In the genomic region with DNA sequence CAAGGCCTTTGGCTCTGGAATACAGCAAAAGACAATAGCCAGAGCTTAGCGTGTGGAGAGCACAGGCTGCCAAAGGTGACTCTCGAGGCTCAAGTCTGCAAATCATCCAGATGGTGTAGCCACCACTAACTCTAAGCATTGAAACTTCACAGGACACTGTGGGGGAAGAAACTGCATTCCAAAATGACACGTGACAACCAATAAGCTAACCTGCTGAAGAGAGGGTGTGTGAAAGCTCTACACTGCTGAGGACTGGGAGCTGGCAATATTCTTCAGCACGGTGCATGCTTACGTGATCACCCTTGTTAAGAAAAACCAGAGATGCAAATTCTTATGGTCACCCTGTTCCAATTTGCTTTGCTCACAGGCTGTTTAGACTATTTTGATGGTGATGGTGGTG, we compare ENCODE assay signal across 21 mouse cellular contexts. TPM values are rescaled to one million over a fixed set of nuclear protein-coding genes. Genes with fewer than 3 reads are reported as not detected.
"Had no signal": no experiment of that assay in that cellular context is flagged by ENCODE, and none has a peak within 500 bp of the region (broad histone marks: within the 10 kb centered on the region; RNA-seq: fewer than 3 reads in every experiment).

No protein-coding gene starts in this region.

- H3K9ac ChIP-seq: hindbrain, embryonic 15.5 days; liver, embryonic 14.5 days; midbrain, embryonic 13.5 days; neural tube, embryonic 13.5 days; stomach, embryonic 15.5 days had no signal

- H3K36me3 ChIP-seq: hindbrain, embryonic 15.5 days; midbrain, embryonic 10.5 days; midbrain, embryonic 13.5 days; neural tube, embryonic 13.5 days; stomach, embryonic 15.5 days had no signal

- H3K27me3 ChIP-seq: hindbrain, embryonic 15.5 days; megakaryocyte, embryonic 14.5 days; midbrain, embryonic 13.5 days; neural tube, embryonic 13.5 days; stomach, embryonic 15.5 days had no signal

- H3K27ac ChIP-seq: hindbrain, embryonic 15.5 days; left cerebral cortex, adult 2 months; liver, embryonic 14.5 days; midbrain, embryonic 10.5 days; midbrain, embryonic 13.5 days; neural tube, embryonic 13.5 days; stomach, embryonic 15.5 days had no signal

- H3K9me3 ChIP-seq: hindbrain, embryonic 15.5 days; midbrain, embryonic 10.5 days; midbrain, embryonic 13.5 days; neural tube, embryonic 13.5 days; stomach, embryonic 15.5 days had no signal

- H3K4me2 ChIP-seq: hindbrain, embryonic 15.5 days; midbrain, embryonic 13.5 days; neural tube, embryonic 13.5 days; stomach, embryonic 15.5 days had no signal

- ATAC-seq: inflammation-experienced regulatory T-cells, adult 6 months; midbrain, embryonic 13.5 days; midbrain, embryonic 16.5 days had no signal

- DNase-seq: kidney, adult 18-20 months; kidney, adult 9 months; kidney, postnatal 14 days; kidney, postnatal 4 days; retina, postnatal 1 day; right cerebral cortex, postnatal 25 days; spleen, adult 18-20 months; thymus, postnatal 25 days had no signal

- H3K4me1 ChIP-seq: hindbrain, embryonic 15.5 days; megakaryocyte, embryonic 14.5 days; midbrain, embryonic 10.5 days; midbrain, embryonic 13.5 days; neural tube, embryonic 13.5 days; stomach, embryonic 15.5 days had no signal

- H3K4me3 ChIP-seq: hindbrain, embryonic 15.5 days; left cerebral cortex, adult 2 months; megakaryocyte, embryonic 14.5 days; midbrain, embryonic 10.5 days; midbrain, embryonic 13.5 days; myocyte; neural tube, embryonic 13.5 days; stomach, embryonic 15.5 days had no signal

RNA-seq across cellular contexts. Expression of gene Grem2, which starts 13.4 kb away (rescaled TPM):
- total RNA-seq: monocyte, adult 5-6 weeks; neutrophil, adult 5-6 weeks had no signal
- polyA plus RNA-seq: inflammation-experienced regulatory T-cells, adult 6 months had no signal
